Mouse (Mus musculus) megakaryocyte-erythroid progenitor cell, adult 5-6 weeks (primary cell): ENCODE measurements around the gene Lrrc20. TPM values are rescaled to one million over a fixed set of nuclear protein-coding genes. Genes with fewer than 3 reads are reported as not detected.

Experiments
- ATAC-seq: replicated peaks from 2 replicates; pipeline ENCODE4 v1.8.0; 2016; ENCODE audit warnings: mild to moderate bottlenecking, inconsistent platforms; ENCODE audit not compliant: severe bottlenecking, poor library complexity, low FRiP score, low TSS enrichment
- total RNA-seq, 2 experiments: library from RNA; stranded (forward) in 1 of 2; stranded (reverse) in 1 of 2; fragments of 200-1000, 215-1000 nt in 1 of 2; fragments of >200 nt in 1 of 2; fragmentation: Nextera tagmentation in 1 of 2; gene quantifications; 2 replicates each; pipeline ENCODE4 v1.2.3; 2014 to 2017

Gene Lrrc20
- total RNA-seq, 2 experiments from 2014 or later: 10.9 to 14.3 TPM

GRCm38 (mm10) chr10:61466873-61467272 is 8.7 kb upstream of the Lrrc20 start:
- peak; percentile 44; the same call in 1 of the 2 replicates for ATAC-seq

GRCm38 (mm10) chr10:61468900-61469299 is 6.7 kb upstream of the Lrrc20 start:
- ATAC-seq: no peak

- no peak for ATAC-seq
Measured at GRCm38 (mm10) chr10:61473640-61474039, 2.0 kb upstream of the Lrrc20 start.

- ATAC-seq: no peak
Measured at GRCm38 (mm10) chr10:61474344-61474743, 1.3 kb upstream of the Lrrc20 start.

GRCm38 (mm10) chr10:61476440-61477165 is 1.0 kb downstream of the Lrrc20 start:
- no peak; the same call in 1 of the 2 replicates for ATAC-seq

- no peak for ATAC-seq
Measured at GRCm38 (mm10) chr10:61479461-61479860, 3.9 kb downstream of the Lrrc20 start.

GRCm38 (mm10) chr10:61479927-61480326 is 4.3 kb downstream of the Lrrc20 start:
- ATAC-seq: no peak

- ATAC-seq: no peak
Measured at GRCm38 (mm10) chr10:61480488-61480887, 4.9 kb downstream of the Lrrc20 start.

- no peak for ATAC-seq
Measured at GRCm38 (mm10) chr10:61482771-61483170, 7.2 kb downstream of the Lrrc20 start.

- no peak for ATAC-seq
Measured at GRCm38 (mm10) chr10:61484801-61485200, 9.2 kb downstream of the Lrrc20 start.

GRCm38 (mm10) chr10:61486551-61487339 is 11.1 kb downstream of the Lrrc20 start:
- no peak for ATAC-seq

- no peak for ATAC-seq
Measured at GRCm38 (mm10) chr10:61488522-61489110, 13.0 kb downstream of the Lrrc20 start.

- ATAC-seq: peak; percentile 87
Measured at GRCm38 (mm10) chr10:61491573-61491972, 16.0 kb downstream of the Lrrc20 start.

- peak; percentile 83 for ATAC-seq
Measured at GRCm38 (mm10) chr10:61492040-61492439, 16.4 kb downstream of the Lrrc20 start.

GRCm38 (mm10) chr10:61495461-61495860 is 19.9 kb downstream of the Lrrc20 start:
- no peak for ATAC-seq

GRCm38 (mm10) chr10:61496231-61496630 is 20.6 kb downstream of the Lrrc20 start:
- no peak for ATAC-seq

GRCm38 (mm10) chr10:61499505-61500466 is 24.2 kb downstream of the Lrrc20 start:
- ATAC-seq: no peak

- ATAC-seq: no peak
Measured at GRCm38 (mm10) chr10:61500756-61501155, 25.2 kb downstream of the Lrrc20 start.

GRCm38 (mm10) chr10:61504073-61504472 is 28.5 kb downstream of the Lrrc20 start:
- ATAC-seq: no peak
